Mouse (Mus musculus) MEL (cell line): ENCODE results near the gene Hacd2.

ENCODE experiments used
- BHLHE40 ChIP-seq: IDR thresholded peaks from 2 replicates; pipeline ENCODE4 v1.6.1; 2012; ENCODE audit warnings: low read depth, mild to moderate bottlenecking, inconsistent platforms, low read length, improper control_type of control experiment, borderline replicate concordance
- CTCF ChIP-seq, 3 experiments: IDR thresholded peaks in 2 of 3; conservative IDR thresholded peaks in 1 of 3; 2 replicates each; pipeline ENCODE4 v1.5.1; 2011 to 2012; ENCODE audit warnings: low read length in 3 of 3, low read depth in 2 of 3, mild to moderate bottlenecking in 2 of 3, improper control_type of control experiment in 1 of 3, inconsistent platforms in 1 of 3, mixed read lengths in 1 of 3, moderate library complexity in 1 of 3; ENCODE audit not compliant: control insufficient read depth in 1 of 3, insufficient read depth in 1 of 3, poor library complexity in 1 of 3, severe bottlenecking in 1 of 3
- E2F4 ChIP-seq: IDR thresholded peaks from 2 replicates; pipeline ENCODE4 v1.6.1; 2011; ENCODE audit warnings: low read depth, low read length, improper control_type of control experiment, borderline replicate concordance
- HCFC1 ChIP-seq: IDR thresholded peaks from 2 replicates; pipeline ENCODE4 v1.6.1; 2012; ENCODE audit warnings: low read depth, mild to moderate bottlenecking, inconsistent platforms, low read length, improper control_type of control experiment, moderate library complexity
- MAZ ChIP-seq: IDR thresholded peaks from 2 replicates; pipeline ENCODE4 v1.6.1; 2012; ENCODE audit warnings: low read depth, mild to moderate bottlenecking, inconsistent platforms, low read length, improper control_type of control experiment
- NELFE ChIP-seq: IDR thresholded peaks from 2 replicates; pipeline ENCODE4 v1.6.1; 2011; ENCODE audit warnings: low read depth, low read length, improper control_type of control experiment
- POLR2A ChIP-seq, 2 experiments: IDR thresholded peaks; 2 replicates each; pipeline ENCODE4 v1.6.1; 2011 to 2012; ENCODE audit warnings: low read length in 2 of 2, mild to moderate bottlenecking in 2 of 2, control low read depth in 1 of 2, improper control_type of control experiment in 1 of 2, low read depth in 1 of 2, moderate library complexity in 1 of 2; ENCODE audit not compliant: control insufficient read depth in 1 of 2, insufficient read depth in 1 of 2, poor library complexity in 1 of 2
- ZMIZ1 ChIP-seq: IDR thresholded peaks from 2 replicates; pipeline ENCODE4 v1.6.1; 2012; ENCODE audit warnings: low read depth, mild to moderate bottlenecking, inconsistent platforms, low read length, improper control_type of control experiment, moderate library complexity
- ZNF384 ChIP-seq: IDR thresholded peaks from 2 replicates; pipeline ENCODE4 v1.6.1; 2012; ENCODE audit warnings: low read depth, mild to moderate bottlenecking, inconsistent platforms, low read length, improper control_type of control experiment

DNA sequence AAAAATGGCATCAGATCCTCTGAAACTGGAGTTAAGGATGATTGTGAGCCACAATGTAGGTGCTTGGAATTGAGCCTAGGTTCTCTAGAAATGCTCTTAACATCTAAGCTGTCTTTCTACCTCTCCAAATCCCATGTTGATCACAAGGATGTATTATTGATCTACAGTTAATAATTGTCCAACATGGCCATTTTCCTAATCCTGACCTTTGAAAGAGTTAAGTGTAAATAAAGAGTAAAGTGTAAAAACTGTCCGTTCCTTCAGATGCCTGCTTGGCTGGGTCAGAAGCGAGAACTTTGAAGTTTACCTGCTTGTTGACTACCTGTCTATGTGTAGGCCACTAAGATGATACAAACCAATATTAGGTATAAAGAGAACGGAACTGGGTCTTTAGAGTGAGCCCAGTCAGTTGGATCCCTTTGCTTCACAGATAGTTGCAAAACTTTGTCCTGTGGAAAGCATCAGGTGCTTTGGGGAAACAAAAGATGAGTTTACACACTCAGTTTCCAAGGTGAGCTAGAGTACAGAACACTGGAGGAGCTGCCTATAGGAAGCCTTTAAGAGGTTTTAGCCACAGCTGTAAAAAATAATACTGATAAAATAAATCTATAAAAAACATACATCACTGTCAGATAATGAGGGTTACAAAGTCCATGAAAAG lies 75.8 kb downstream of the Hacd2 start:
- TF ChIP-seq ZNF384 (no peak), POLR2A (IDR thresholded peaks at IDR 0.05; ENCODE audit: control insufficient read depth in 1 of 2, insufficient read depth in 1 of 2, low read depth in 1 of 2, low read length in 2 of 2, poor library complexity in 1 of 2) (no peak), MAZ (no peak), HCFC1 (no peak), ZMIZ1 (no peak), CTCF (IDR thresholded peaks at IDR 0.05 in 2 of 3, conservative IDR thresholded peaks at IDR 0.05 in 1 of 3; ENCODE audit: control insufficient read depth in 1 of 3, insufficient read depth in 1 of 3, low read depth in 2 of 3, low read length in 3 of 3, poor library complexity in 1 of 3, severe bottlenecking in 1 of 3) (no peak), NELFE (no peak), BHLHE40 (no peak), E2F4 (no peak)
